Mouse (Mus musculus): ENCODE measurements around the gene Cfc1.

DNA sequence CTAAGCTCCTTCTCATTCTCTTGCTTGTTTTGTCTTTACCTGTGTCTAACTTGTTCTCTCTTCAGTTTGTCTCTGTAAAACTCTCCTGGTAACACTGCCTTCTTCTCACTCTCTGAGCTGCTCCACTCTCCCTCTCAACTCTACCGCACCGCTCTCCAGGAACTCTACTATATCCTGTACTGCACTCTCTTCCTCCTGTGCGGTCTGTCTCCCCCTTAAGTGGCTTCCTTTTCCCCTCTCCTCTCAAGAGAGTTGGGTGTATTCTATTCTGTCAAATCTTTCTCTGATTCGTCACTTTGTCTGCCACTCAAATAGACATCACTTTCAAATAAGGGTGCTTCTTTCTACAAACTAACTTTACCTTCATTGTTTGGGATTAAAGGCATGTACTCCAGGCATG lies 44.0 kb upstream of the Cfc1 start:
- TF ChIP-seq CTCF (IDR thresholded peaks at IDR 0.05; ENCODE audit: extremely low read depth, insufficient read depth, insufficient read length, insufficient replicate concordance) (no peak), POLR2A (IDR thresholded peaks at IDR 0.05; ENCODE audit: low read depth, low read length) (no peak)

Measured in spleen, adult 2 months (tissue).